Mouse (Mus musculus) neural tube, embryonic 14.5 days (tissue): ENCODE data around the gene Zfp408. TPM values are rescaled to one million over a fixed set of nuclear protein-coding genes. Genes with fewer than 3 reads are reported as not detected.
"Not testable (repeated sequence)": the region's sequence is repeated elsewhere in the genome, so short reads cannot be mapped to it uniquely, and the experiment has no call there.

Experiments
- ATAC-seq: fragments of 200-750 bp; cut with Nextera tagmentation; 2 replicates; pipeline ENCODE4 v1.8.0; 2017; ENCODE audit warnings: low read depth, mild to moderate bottlenecking, moderate TSS enrichment, moderate library complexity
- H3K27ac ChIP-seq: fragments of 300-500 bp; sonication (generic); 2 replicates; pipeline ENCODE4 v1.5.1; 2014; ENCODE audit warnings: low read depth, mild to moderate bottlenecking, control low read depth, low read length, moderate library complexity, mixed read lengths
- H3K27me3 ChIP-seq: fragments of 300-500 bp; sonication (generic); 2 replicates; pipeline ENCODE4 v1.6.1; 2014; ENCODE audit warnings: low read length; ENCODE audit not compliant: control insufficient read depth, insufficient read depth
- H3K36me3 ChIP-seq: fragments of 300-500 bp; sonication (generic); 2 replicates; pipeline ENCODE4 v1.6.1; 2014; ENCODE audit warnings: low read length, mixed read lengths; ENCODE audit not compliant: control insufficient read depth, insufficient read depth
- H3K4me1 ChIP-seq: fragments of 300-500 bp; sonication (generic); 2 replicates; pipeline ENCODE4 v1.6.1; 2014; ENCODE audit warnings: low read length; ENCODE audit not compliant: control insufficient read depth, insufficient read depth
- H3K4me2 ChIP-seq: fragments of 300-500 bp; sonication (generic); 2 replicates; pipeline ENCODE4 v1.6.1; 2014; ENCODE audit warnings: mild to moderate bottlenecking, low read depth, low read length, control low read depth
- H3K4me3 ChIP-seq: fragments of 300-500 bp; sonication (generic); 2 replicates; pipeline ENCODE4 v1.5.1; 2014; ENCODE audit warnings: low read depth, low read length, control low read depth, mixed read lengths
- H3K9ac ChIP-seq: fragments of 300-500 bp; sonication (generic); replicated peaks from 2 replicates; pipeline ENCODE4 v1.6.1; 2014; ENCODE audit warnings: low read depth, mild to moderate bottlenecking, control low read depth, low read length, mixed read lengths
- H3K9me3 ChIP-seq: fragments of 300-500 bp; sonication (generic); 2 replicates; pipeline ENCODE4 v1.6.1; 2016; ENCODE audit warnings: low read length; ENCODE audit not compliant: control insufficient read depth
- WGBS: fragments of 180-500 bp; shearing (Covaris S2); extraction: QIAGEN DNeasy Blood & Tissue Kit; methylation state at CpG from one replicate; pipeline ENCODE4 v1.1.7; 2014; 5-methylcytosine and 5-hydroxymethylcytosine counted together
- polyA plus RNA-seq: library from polyadenylated mRNA; unstranded; fragments of >200 nt; fragmentation: Nextera tagmentation; extraction: Ambion mirVana; gene quantifications from 2 replicates; pipeline ENCODE4 v1.2.1, GENCODE M21; 2014

The Zfp408 gene
- polyA plus RNA-seq, 1 experiment from 2014 or later = 9.3 TPM

- H3K4me3 ChIP-seq = no peak overlapping the region
- WGBS = 83% methylated on average over 5 of the region's 5 CpGs
- no peak for ATAC-seq
- no peaks in the 10 kb centered on the region for H3K9me3 ChIP-seq
- H3K27me3 ChIP-seq = no peaks in the 10 kb centered on the region
- no peak overlapping the region for H3K9ac ChIP-seq
- no peak overlapping the region for H3K4me2 ChIP-seq
- H3K27ac ChIP-seq = no peak overlapping the region
- no peaks in the 10 kb centered on the region for H3K4me1 ChIP-seq
- no peaks in the 10 kb centered on the region for H3K36me3 ChIP-seq
These were observed 17.8 kb downstream of the Zfp408 start for GRCm38 (mm10) chr2:91631826-91632225.

GRCm38 (mm10) chr2:91630384-91630783 is 19.2 kb downstream of the Zfp408 start:
- no peaks in the 10 kb centered on the region for H3K4me1 ChIP-seq
- H3K27ac ChIP-seq = no peak overlapping the region
- no peaks in the 10 kb centered on the region for H3K9me3 ChIP-seq
- H3K9ac ChIP-seq = no peak overlapping the region
- ATAC-seq = no peak
- WGBS = 94% methylated on average over 12 of the region's 12 CpGs
- no peaks in the 10 kb centered on the region for H3K27me3 ChIP-seq
- no peak overlapping the region for H3K4me3 ChIP-seq
- H3K4me2 ChIP-seq = no peak overlapping the region
- H3K36me3 ChIP-seq = no peaks in the 10 kb centered on the region

GRCm38 (mm10) chr2:91629682-91630081 is 19.9 kb downstream of the Zfp408 start:
- no peak overlapping the region for H3K27ac ChIP-seq
- H3K4me3 ChIP-seq = no peak overlapping the region
- no peaks in the 10 kb centered on the region for H3K36me3 ChIP-seq
- no peak overlapping the region for H3K9ac ChIP-seq
- no peaks in the 10 kb centered on the region for H3K9me3 ChIP-seq
- H3K4me1 ChIP-seq = no peaks in the 10 kb centered on the region
- ATAC-seq = no peak
- no peak overlapping the region for H3K4me2 ChIP-seq
- 86% methylated on average over 18 of the region's 18 CpGs for WGBS
- H3K27me3 ChIP-seq = no peaks in the 10 kb centered on the region

GRCm38 (mm10) chr2:91628171-91628570 is 21.4 kb downstream of the Zfp408 start:
- 92% methylated on average over 8 of the region's 8 CpGs for WGBS

GRCm38 (mm10) chr2:91627486-91627885 is 22.1 kb downstream of the Zfp408 start:
- Histone ChIP-seq H3K36me3 (peaks cover 3% of the 10 kb centered on the region; the same call in 1 of the 2 replicates), H3K9me3 (no peaks in the 10 kb centered on the region), H3K9ac (no peak overlapping the region), H3K27ac (no peak overlapping the region), H3K4me1 (no peaks in the 10 kb centered on the region), H3K4me2 (no peak overlapping the region), H3K27me3 (no peaks in the 10 kb centered on the region), H3K4me3 (no peak overlapping the region)
- WGBS = 83% methylated on average over 5 of the region's 5 CpGs
- no peak for ATAC-seq

More at GRCm38 (mm10) chr2:91628171-91628570, 21.4 kb downstream of the Zfp408 start:
- Histone ChIP-seq H3K9me3 (no peaks in the 10 kb centered on the region), H3K4me1 (no peaks in the 10 kb centered on the region), H3K4me2 (no peak overlapping the region), H3K36me3 (no peaks in the 10 kb centered on the region), H3K27ac (no peak overlapping the region), H3K4me3 (no peak overlapping the region), H3K27me3 (no peaks in the 10 kb centered on the region), H3K9ac (no peak overlapping the region)
- no peak for ATAC-seq

- ATAC-seq, H3K4me1 ChIP-seq, H3K9ac ChIP-seq, H3K27ac ChIP-seq, H3K27me3 ChIP-seq, H3K4me3 ChIP-seq, H3K4me2 ChIP-seq, H3K9me3 ChIP-seq: not testable (repeated sequence)
- WGBS = 93% methylated on average over 7 of the region's 7 CpGs
- peaks cover 24% of the 10 kb centered on the region for H3K36me3 ChIP-seq
These were observed 26.2 kb downstream of the Zfp408 start for GRCm38 (mm10) chr2:91623366-91623765.

GRCm38 (mm10) chr2:91622356-91622755 is 27.2 kb downstream of the Zfp408 start:
- no peak for ATAC-seq
- 95% methylated on average over 5 of the region's 5 CpGs for WGBS
- Histone ChIP-seq H3K9ac (no peak overlapping the region), H3K4me3 (no peak overlapping the region), H3K4me2 (no peak overlapping the region), H3K9me3 (no peaks in the 10 kb centered on the region), H3K4me1 (no peaks in the 10 kb centered on the region), H3K27me3 (no peaks in the 10 kb centered on the region), H3K27ac (no peak overlapping the region), H3K36me3 (peaks cover 31% of the 10 kb centered on the region)

- H3K4me2 ChIP-seq, ATAC-seq, H3K27me3 ChIP-seq, H3K4me3 ChIP-seq, H3K9ac ChIP-seq, H3K27ac ChIP-seq, H3K9me3 ChIP-seq, H3K4me1 ChIP-seq: not testable (repeated sequence)
- peaks cover 35% of the 10 kb centered on the region for H3K36me3 ChIP-seq
These were observed 40.2 kb downstream of the Zfp408 start for GRCm38 (mm10) chr2:91609370-91609769.

- ATAC-seq = no peak
- no peaks in the 10 kb centered on the region for H3K27me3 ChIP-seq
- no peak overlapping the region for H3K27ac ChIP-seq
- H3K9ac ChIP-seq = no peak overlapping the region
- H3K36me3 ChIP-seq = peaks cover 68% of the 10 kb centered on the region
- H3K9me3 ChIP-seq = no peaks in the 10 kb centered on the region
- no peak overlapping the region for H3K4me3 ChIP-seq
- 95% methylated on average over 4 of the region's 4 CpGs for WGBS
- H3K4me1 ChIP-seq = no peaks in the 10 kb centered on the region
- no peak overlapping the region for H3K4me2 ChIP-seq
These were observed 47.2 kb downstream of the Zfp408 start for GRCm38 (mm10) chr2:91602389-91602788.

GRCm38 (mm10) chr2:91600475-91600874 is 49.1 kb downstream of the Zfp408 start:
- Histone ChIP-seq H3K4me3 (no peak overlapping the region), H3K9ac (no peak overlapping the region), H3K9me3 (no peaks in the 10 kb centered on the region), H3K36me3 (peaks cover 71% of the 10 kb centered on the region), H3K4me1 (no peaks in the 10 kb centered on the region), H3K27ac (no peak overlapping the region), H3K4me2 (no peak overlapping the region), H3K27me3 (no peaks in the 10 kb centered on the region)
- WGBS = 98% methylated on average over 4 of the region's 4 CpGs
- no peak for ATAC-seq
